Mouse (Mus musculus): ENCODE measurements around the gene Mettl7b.

DNA sequence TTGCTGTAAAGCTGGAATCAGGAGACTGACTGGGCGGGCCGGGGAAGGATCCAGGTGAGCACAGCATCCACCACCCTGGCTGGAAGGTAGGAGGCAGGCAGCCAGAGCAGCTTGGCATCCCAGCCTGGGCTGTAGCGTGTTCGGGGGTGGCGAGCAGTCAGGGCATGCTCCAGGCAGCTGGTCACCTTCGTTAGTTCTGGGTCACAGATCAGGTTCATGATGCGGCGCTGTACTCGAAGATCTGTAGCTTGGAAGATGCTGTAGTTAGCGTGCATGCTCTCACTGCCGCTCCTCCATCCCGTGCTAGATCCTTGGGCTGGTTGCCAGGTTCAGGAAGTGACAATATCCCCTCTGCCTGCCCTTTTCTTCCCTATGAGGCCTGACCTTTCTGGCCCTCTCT, 47.1 kb downstream of the Mettl7b start:
- no peak for TF ChIP-seq POLR2A (IDR thresholded peaks at IDR 0.05; ENCODE audit: borderline replicate concordance, low read depth, low read length)
- TF ChIP-seq CTCF (IDR thresholded peaks at IDR 0.05; ENCODE audit: low read depth, low read length): no peak

Data from bone marrow macrophage, adult 2 months (primary cell).